Mouse (Mus musculus) CH12.LX (cell line): ENCODE measurements around the gene Ercc1.

Experiments used
- EP300 ChIP-seq: IDR thresholded peaks from 2 replicates; pipeline ENCODE4 v1.6.1; 2011; ENCODE audit warnings: low read length, improper control_type of control experiment
- GABPA ChIP-seq: IDR thresholded peaks from 2 replicates; pipeline ENCODE4 v1.6.1; 2012; ENCODE audit warnings: low read depth, low read length, improper control_type of control experiment, inconsistent platforms; ENCODE audit not compliant: insufficient replicate concordance
- JUN ChIP-seq: IDR thresholded peaks from 2 replicates; pipeline ENCODE4 v1.6.1; 2011; ENCODE audit warnings: low read depth, mild to moderate bottlenecking, low read length, improper control_type of control experiment, moderate library complexity; ENCODE audit not compliant: insufficient read depth
- MAX ChIP-seq: IDR thresholded peaks from 2 replicates; pipeline ENCODE4 v1.6.1; 2011; ENCODE audit warnings: low read length, improper control_type of control experiment
- MAZ ChIP-seq: IDR thresholded peaks from 2 replicates; pipeline ENCODE4 v1.6.1; 2012; ENCODE audit warnings: low read depth, mild to moderate bottlenecking, inconsistent platforms, low read length, improper control_type of control experiment, moderate library complexity
- POLR2AphosphoS2 ChIP-seq: IDR thresholded peaks from 2 replicates; pipeline ENCODE4 v1.6.1; 2011; ENCODE audit warnings: low read depth, low read length, improper control_type of control experiment
- TBP ChIP-seq: conservative IDR thresholded peaks from 2 replicates; pipeline ENCODE4 v1.6.1; 2011; ENCODE audit warnings: low read depth, low read length, improper control_type of control experiment

DNA sequence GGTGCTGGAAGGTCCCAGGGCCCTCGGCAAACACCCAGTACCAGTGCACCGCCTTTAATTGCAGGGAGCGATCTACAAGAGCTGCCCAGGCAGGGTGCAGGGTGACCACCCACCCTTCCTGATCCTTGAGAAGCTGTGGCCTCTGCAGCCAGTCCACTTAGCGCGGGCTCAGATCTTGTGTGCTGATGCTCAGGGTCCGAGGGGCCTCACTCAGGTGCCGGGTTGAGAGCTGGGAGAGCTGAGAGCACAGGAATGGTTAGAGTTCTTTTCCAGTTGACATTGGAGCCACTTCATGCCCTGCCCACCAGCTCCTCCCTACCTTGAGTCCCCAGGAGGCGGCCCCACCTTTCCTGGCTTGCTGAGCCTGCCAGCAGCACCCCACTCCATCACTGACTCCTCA lies 49.9 kb downstream of the Ercc1 start:
- TF ChIP-seq TBP (no peak), GABPA (no peak), POLR2AphosphoS2 (no peak), MAX (no peak), JUN (no peak), MAZ (no peak), EP300 (no peak)
